Mouse (Mus musculus) liver, embryonic 14.5 days (tissue): Measurements from ENCODE around the gene Dolpp1.

Experiments
- CTCF ChIP-seq: IDR thresholded peaks from 2 replicates; pipeline ENCODE4 v1.5.1; 2016; ENCODE audit warnings: antibody characterized with exemption, low read depth, control low read depth
- EP300 ChIP-seq: IDR thresholded peaks from 2 replicates; pipeline ENCODE4 v1.6.1; 2016; ENCODE audit warnings: antibody characterized with exemption, low read depth

GRCm38 (mm10) chr2:30397986-30398512, 6.0 kb downstream of the Dolpp1 start:
- TF ChIP-seq CTCF: no peak
- no peak for TF ChIP-seq EP300
